19 mouse cellular contexts compared by ENCODE assay signal in the genomic region with DNA sequence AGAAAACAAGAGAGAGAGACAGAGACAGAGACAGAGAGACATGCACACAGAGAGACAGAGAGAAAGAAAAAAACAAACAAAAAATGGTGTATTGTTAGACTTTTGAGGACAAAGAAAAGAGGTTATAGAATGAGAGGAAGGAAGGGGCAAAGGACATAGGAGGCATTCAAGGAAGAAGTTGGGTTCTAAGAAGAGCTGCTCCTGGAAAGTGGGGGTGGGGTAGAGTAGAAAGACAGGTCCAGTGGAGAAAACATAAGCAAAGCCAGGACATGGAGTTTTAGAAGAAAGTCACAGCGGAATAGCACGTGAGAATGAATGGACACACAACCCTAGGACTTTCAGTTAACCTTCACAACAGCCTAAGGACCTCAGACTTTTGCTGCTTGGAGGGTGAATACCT. TPM values are rescaled to one million over a fixed set of nuclear protein-coding genes. Genes with fewer than 3 reads are reported as not detected.
DNase-seq lines count a peak whose midpoint lies in the region; ATAC-seq and TF ChIP-seq lines count a peak whose summit lies in the region.
"Had no signal": no experiment of that assay in that cellular context is flagged by ENCODE, and none has a peak within 500 bp of the region (broad histone marks: within the 10 kb centered on the region; RNA-seq: fewer than 3 reads in every experiment).

No protein-coding gene starts in this region.

- H3K4me1 ChIP-seq in intestine, postnatal 0 days (replicated peaks; ENCODE audit: control insufficient read depth, insufficient read depth, low read length) = no peaks in the 10 kb centered on the region
- H3K4me1 ChIP-seq in intestine, embryonic 16.5 days (ENCODE audit: control insufficient read depth, insufficient read depth, low read length) = no peaks in the 10 kb centered on the region
- peaks cover 23% of the 10 kb centered on the region for H3K4me1 ChIP-seq in kidney, adult 2 months (ENCODE audit: control insufficient read depth, insufficient read depth, low read length)

- no peak overlapping the region for H3K4me3 ChIP-seq in intestine, postnatal 0 days (ENCODE audit: low read depth, low read length)
- H3K4me3 ChIP-seq in intestine, embryonic 16.5 days (ENCODE audit: low read length) = no peak overlapping the region
- H3K4me3 ChIP-seq in kidney, adult 2 months (ENCODE audit: insufficient read depth, low read depth, low read length) = no peak overlapping the region

- peak; percentile 77 for DNase-seq in kidney, adult 2 months
- DNase-seq in kidney, postnatal 14 days = no peak
- peak; percentile 69 for DNase-seq in yolk sac, embryonic 10.5 days (ENCODE audit: low spot score)
- DNase-seq in adrenal gland, adult 2 months = no peak
- DNase-seq: adrenal gland, postnatal 14 days; adrenal gland, postnatal 25 days; B cell, adult 2 months; cerebellum, adult 11 months; cerebellum, adult 11-12 months; cerebellum, adult 18-20 months; cerebellum, adult 2 months had no signal

- WGBS in intestine, postnatal 0 days = 73% methylated on average over 2 of the region's 2 CpGs
- 64% methylated on average over 2 of the region's 2 CpGs for WGBS in intestine, embryonic 16.5 days
- 40% methylated on average over 2 of the region's 2 CpGs for WGBS in kidney, adult 2 months

- no peaks in the 10 kb centered on the region for H3K9me3 ChIP-seq in intestine, postnatal 0 days (ENCODE audit: control insufficient read depth)
- no peaks in the 10 kb centered on the region for H3K9me3 ChIP-seq in intestine, embryonic 16.5 days (ENCODE audit: control insufficient read depth, low read length)

- H3K36me3 ChIP-seq in intestine, postnatal 0 days (ENCODE audit: control insufficient read depth, insufficient read depth) = no peaks in the 10 kb centered on the region
- H3K36me3 ChIP-seq in intestine, embryonic 16.5 days (ENCODE audit: control insufficient read depth, insufficient read depth, low read length) = no peaks in the 10 kb centered on the region
- H3K36me3 ChIP-seq in kidney, adult 2 months (ENCODE audit: control insufficient read depth, insufficient read depth, low read length) = no peaks in the 10 kb centered on the region
- H3K36me3 ChIP-seq: G1E had no signal

- no peak overlapping the region for H3K9ac ChIP-seq in intestine, postnatal 0 days (ENCODE audit: low read depth, low read length)
- H3K9ac ChIP-seq in intestine, embryonic 16.5 days (ENCODE audit: low read depth, low read length) = no peak overlapping the region

- H3K27ac ChIP-seq in intestine, postnatal 0 days (ENCODE audit: low read depth, low read length) = 0 out of 2 replicates have a peak overlapping the region, but pooled peaks have one; percentile 23
- H3K27ac ChIP-seq in intestine, embryonic 16.5 days (ENCODE audit: low read length) = no peak overlapping the region
- H3K27ac ChIP-seq in kidney, adult 2 months (ENCODE audit: insufficient read depth, low read depth, low read length) = 0 out of 2 replicates have a peak overlapping the region, but pooled peaks have one; percentile 31

- no peak for TF ChIP-seq POLR2A in kidney, adult 2 months (IDR thresholded peaks at IDR 0.05; ENCODE audit: low read depth, low read length)

- no peak for TF ChIP-seq CTCF in intestine, postnatal 0 days (IDR thresholded peaks at IDR 0.05; ENCODE audit: low read depth)
- TF ChIP-seq CTCF in kidney, adult 2 months (conservative IDR thresholded peaks at IDR 0.05; ENCODE audit: insufficient read depth, insufficient read length, low read depth, low read length) = no peak

- no peak for ATAC-seq in intestine, postnatal 0 days
- no peak for ATAC-seq in intestine, embryonic 16.5 days
- ATAC-seq: activated CD4-positive, CD25-positive, alpha-beta regulatory T cell, adult 4 months; CD4-positive, CD25-positive, alpha-beta regulatory T cell, adult 4 months; Patski had no signal

- no peak overlapping the region for H3K4me2 ChIP-seq in intestine, postnatal 0 days (replicated peaks; ENCODE audit: low read depth)
- no peak overlapping the region for H3K4me2 ChIP-seq in intestine, embryonic 16.5 days (ENCODE audit: low read depth, low read length)

- no peaks in the 10 kb centered on the region for H3K27me3 ChIP-seq in intestine, postnatal 0 days (replicated peaks; ENCODE audit: control insufficient read depth, insufficient read depth, low read length)
- H3K27me3 ChIP-seq in intestine, embryonic 16.5 days (replicated peaks; ENCODE audit: control insufficient read depth, insufficient read depth, low read length) = no peaks in the 10 kb centered on the region
- no peaks in the 10 kb centered on the region for H3K27me3 ChIP-seq in kidney, adult 2 months (replicated peaks; ENCODE audit: control insufficient read depth, insufficient read depth, low read length)
- H3K27me3 ChIP-seq: CH12.LX, Patski had no signal

RNA-seq across cellular contexts. Expression of gene Plcxd2, which starts 10.4 kb away (rescaled TPM):
- polyA plus RNA-seq in intestine, postnatal 0 days (2015; fragmentation: Nextera tagmentation; extraction: Ambion mirVana) = 2.3 and 2.4 TPM in 2 replicates
- polyA plus RNA-seq in intestine, embryonic 16.5 days (2015; fragmentation: Nextera tagmentation; extraction: Ambion mirVana) = 2.1 and 2.7 TPM in 2 replicates
- 1.4 and 1.7 TPM in 2 replicates for polyA plus RNA-seq in kidney, adult 2 months (2012; rRNA removed)
- under 1 TPM; 0.35 to 0.62 TPM for total RNA-seq in adrenal gland, adult 2 months (2021)
- polyA plus RNA-seq in adrenal gland, adult 2 months (2012; rRNA removed) = 0.13 and 0.21 TPM in 2 replicates
- total RNA-seq: CH12.LX, MEL had no signal
- polyA plus RNA-seq: G1E had no signal

Comparison
In these comparisons a context has a peak if more than half of its experiments do, and no peak if none do; other contexts are left out.
1. DNase-seq: peak in kidney, adult 2 months (single experiment) and yolk sac, embryonic 10.5 days (single experiment); none in kidney, postnatal 14 days (single experiment) and adrenal gland, adult 2 months (single experiment).